In the genomic region with DNA sequence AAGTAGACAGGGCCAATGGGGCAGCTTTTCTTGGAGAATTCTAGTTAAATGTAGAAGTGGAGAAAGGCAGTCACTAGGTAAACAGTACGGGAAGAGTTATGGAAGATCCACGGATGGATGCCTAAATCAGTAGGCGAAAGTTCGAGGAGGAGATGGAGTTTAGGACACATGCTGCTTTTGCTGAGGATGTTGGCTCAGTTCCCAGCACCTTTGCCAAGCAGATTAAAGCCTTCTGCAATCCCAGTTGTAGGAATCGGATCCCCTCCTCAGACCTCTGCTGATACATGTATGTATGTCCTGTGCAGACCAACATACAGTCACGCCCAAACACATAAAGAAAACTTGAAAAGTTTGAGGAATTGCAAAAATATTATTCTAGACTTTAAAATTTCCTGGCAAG, we compare ENCODE assay signal across 19 mouse cellular contexts. TPM values are rescaled to one million over a fixed set of nuclear protein-coding genes. Genes with fewer than 3 reads are reported as not detected.
"Had no signal": no experiment of that assay in that cellular context is flagged by ENCODE, and none has a peak within 500 bp of the region (broad histone marks: within the 10 kb centered on the region; RNA-seq: fewer than 3 reads in every experiment).

No protein-coding gene starts in this region.

- H3K36me3 ChIP-seq: intestine, embryonic 15.5 days; limb, embryonic 15.5 days; liver, embryonic 12.5 days; lung, embryonic 15.5 days; midbrain, embryonic 13.5 days; neural tube, embryonic 15.5 days had no signal

- H3K4me3 ChIP-seq: intestine, embryonic 15.5 days; limb, embryonic 15.5 days; liver, embryonic 12.5 days; lung, embryonic 15.5 days; midbrain, embryonic 13.5 days; myocyte; neural tube, embryonic 15.5 days had no signal

- H3K27ac ChIP-seq: intestine, embryonic 15.5 days; limb, embryonic 15.5 days; liver, embryonic 12.5 days; lung, embryonic 15.5 days; midbrain, embryonic 13.5 days; neural tube, embryonic 15.5 days had no signal

- H3K9me3 ChIP-seq: intestine, embryonic 15.5 days; limb, embryonic 15.5 days; liver, embryonic 12.5 days; lung, embryonic 15.5 days; midbrain, embryonic 13.5 days; neural tube, embryonic 15.5 days had no signal

- H3K9ac ChIP-seq: intestine, embryonic 15.5 days; limb, embryonic 15.5 days; liver, embryonic 12.5 days; lung, embryonic 15.5 days; midbrain, embryonic 13.5 days; neural tube, embryonic 15.5 days had no signal

- DNase-seq: kidney, adult 8-10 months; lung, postnatal 14 days; right cerebral cortex, adult 18-20 months; right cerebral cortex, postnatal 25 days; thymus, postnatal 36 days had no signal

- H3K4me2 ChIP-seq: intestine, embryonic 15.5 days; limb, embryonic 15.5 days; liver, embryonic 12.5 days; lung, embryonic 15.5 days; midbrain, embryonic 13.5 days; neural tube, embryonic 15.5 days had no signal

- ATAC-seq: intestine, embryonic 15.5 days; liver, embryonic 12.5 days; midbrain, embryonic 13.5 days had no signal

- H3K4me1 ChIP-seq: intestine, embryonic 15.5 days; limb, embryonic 15.5 days; liver, embryonic 12.5 days; lung, embryonic 15.5 days; neural tube, embryonic 15.5 days had no signal

- H3K27me3 ChIP-seq: intestine, embryonic 15.5 days; limb, embryonic 15.5 days; lung, embryonic 15.5 days; midbrain, embryonic 13.5 days; neural tube, embryonic 15.5 days had no signal

RNA-seq across cellular contexts. Expression of a gene that starts 8.1 kb away (rescaled TPM):
- total RNA-seq: layer of hippocampus, adult 8-10 months; left cerebral cortex, adult 18-20 months; megakaryocyte-erythroid progenitor cell, adult 5-6 weeks had no signal
- polyA plus RNA-seq: intestine, embryonic 15.5 days; limb, embryonic 11.5 days; liver, embryonic 12.5 days; liver, embryonic 16.5 days; lung, embryonic 15.5 days; midbrain, embryonic 13.5 days; neural tube, embryonic 11.5 days; neural tube, embryonic 15.5 days; thymus, postnatal 0 days had no signal
